Mouse (Mus musculus): ENCODE results near the gene Wnt6. TPM values are rescaled to one million over a fixed set of nuclear protein-coding genes. Genes with fewer than 3 reads are reported as not detected.

Gene Wnt6
- polyA plus RNA-seq, 1 experiment from 2014 or later: 0.13 TPM

- Histone ChIP-seq H3K4me1 (replicated peaks) (peaks cover 28% of the 10 kb centered on the region), H3K27ac (no peak overlapping the region), H3K9ac (no peak overlapping the region), H3K27me3 (peaks cover 100% of the 10 kb centered on the region), H3K9me3 (replicated peaks) (no peaks in the 10 kb centered on the region), H3K36me3 (no peaks in the 10 kb centered on the region), H3K4me2 (peak overlapping the region; percentile 53), H3K4me3 (peak overlapping the region; percentile 34)
- 1% methylated on average over 37 of the region's 38 CpGs for WGBS
- 0 out of 2 replicates have a peak, but pooled peaks have one; percentile 15 for ATAC-seq (replicated peaks; ENCODE audit: insufficient number of reproducible peaks, insufficient read depth, low FRiP score, low read depth)
These were observed 22.9 kb downstream of the Wnt6 start for GRCm38 (mm10) chr1:74794487-74795144.

- WGBS: 4% methylated on average over 8 of the region's 11 CpGs
These were observed 23.4 kb downstream of the Wnt6 start for GRCm38 (mm10) chr1:74795145-74795529.

GRCm38 (mm10) chr1:74797459-74797858, 25.8 kb downstream of the Wnt6 start:
- H3K27ac ChIP-seq: no peak overlapping the region
- H3K9ac ChIP-seq: no peak overlapping the region
- ATAC-seq (replicated peaks; ENCODE audit: insufficient number of reproducible peaks, insufficient read depth, low FRiP score, low read depth): no peak
- no peak overlapping the region for H3K4me2 ChIP-seq
- WGBS: 23% methylated on average over 5 of the region's 5 CpGs
- no peaks in the 10 kb centered on the region for H3K36me3 ChIP-seq
- H3K4me3 ChIP-seq: no peak overlapping the region
- H3K4me1 ChIP-seq (replicated peaks): peaks cover 25% of the 10 kb centered on the region
- H3K9me3 ChIP-seq (replicated peaks): no peaks in the 10 kb centered on the region
- H3K27me3 ChIP-seq: peaks cover 98% of the 10 kb centered on the region

More at GRCm38 (mm10) chr1:74795145-74795529, 23.4 kb downstream of the Wnt6 start:
- Histone ChIP-seq H3K4me1 (replicated peaks) (peaks cover 28% of the 10 kb centered on the region), H3K27ac (no peak overlapping the region), H3K36me3 (no peaks in the 10 kb centered on the region), H3K9me3 (replicated peaks) (no peaks in the 10 kb centered on the region), H3K4me2 (peak overlapping the region; percentile 53), H3K9ac (no peak overlapping the region), H3K27me3 (peaks cover 100% of the 10 kb centered on the region), H3K4me3 (peak overlapping the region; percentile 34)
- no peak for ATAC-seq (replicated peaks; ENCODE audit: insufficient number of reproducible peaks, insufficient read depth, low FRiP score, low read depth)

GRCm38 (mm10) chr1:74800424-74800888, 28.8 kb downstream of the Wnt6 start:
- Histone ChIP-seq H3K9ac (no peak overlapping the region), H3K9me3 (replicated peaks) (no peaks in the 10 kb centered on the region), H3K4me2 (peak overlapping the region; percentile 53), H3K27me3 (peaks cover 98% of the 10 kb centered on the region), H3K36me3 (no peaks in the 10 kb centered on the region), H3K4me3 (peak overlapping the region; percentile 27), H3K4me1 (replicated peaks) (peaks cover 23% of the 10 kb centered on the region), H3K27ac (no peak overlapping the region)
- no peak for ATAC-seq (replicated peaks; ENCODE audit: insufficient number of reproducible peaks, insufficient read depth, low FRiP score, low read depth)
- WGBS: under 1% methylated on average over 29 of the region's 29 CpGs

GRCm38 (mm10) chr1:74801631-74802140, 30.0 kb downstream of the Wnt6 start:
- Histone ChIP-seq H3K27ac (no peak overlapping the region), H3K4me3 (no peak overlapping the region), H3K9ac (no peak overlapping the region), H3K27me3 (peaks cover 98% of the 10 kb centered on the region), H3K4me2 (no peak overlapping the region), H3K36me3 (no peaks in the 10 kb centered on the region), H3K9me3 (replicated peaks) (no peaks in the 10 kb centered on the region), H3K4me1 (replicated peaks) (peaks cover 30% of the 10 kb centered on the region)
- WGBS: 25% methylated on average over 6 of the region's 6 CpGs
- ATAC-seq (replicated peaks; ENCODE audit: insufficient number of reproducible peaks, insufficient read depth, low FRiP score, low read depth): no peak

- no peak overlapping the region for H3K27ac ChIP-seq
- peaks cover 98% of the 10 kb centered on the region for H3K27me3 ChIP-seq
- H3K4me3 ChIP-seq: peak overlapping the region; percentile 48
- H3K9me3 ChIP-seq (replicated peaks): no peaks in the 10 kb centered on the region
- peak overlapping the region; percentile 32 for H3K9ac ChIP-seq
- ATAC-seq (replicated peaks; ENCODE audit: insufficient number of reproducible peaks, insufficient read depth, low FRiP score, low read depth): peak; percentile 36; the same call in 1 of the 2 replicates
- H3K4me1 ChIP-seq (replicated peaks): peaks cover 40% of the 10 kb centered on the region
- under 1% methylated on average over 57 of the region's 57 CpGs for WGBS
- H3K36me3 ChIP-seq: no peaks in the 10 kb centered on the region
- H3K4me2 ChIP-seq: peak overlapping the region; percentile 86
These were observed 31.3 kb downstream of the Wnt6 start for GRCm38 (mm10) chr1:74802795-74803656.

GRCm38 (mm10) chr1:74804211-74804870, 32.6 kb downstream of the Wnt6 start:
- WGBS: 14% methylated on average over 10 of the region's 10 CpGs
- H3K9ac ChIP-seq: no peak overlapping the region
- no peaks in the 10 kb centered on the region for H3K36me3 ChIP-seq
- ATAC-seq (replicated peaks; ENCODE audit: insufficient number of reproducible peaks, insufficient read depth, low FRiP score, low read depth): no peak
- H3K9me3 ChIP-seq (replicated peaks): no peaks in the 10 kb centered on the region
- H3K27ac ChIP-seq: no peak overlapping the region
- no peak overlapping the region for H3K4me2 ChIP-seq
- H3K4me1 ChIP-seq (replicated peaks): peaks cover 45% of the 10 kb centered on the region
- peaks cover 98% of the 10 kb centered on the region for H3K27me3 ChIP-seq
- H3K4me3 ChIP-seq: no peak overlapping the region

- H3K4me1 ChIP-seq (replicated peaks): peaks cover 43% of the 10 kb centered on the region
- H3K9ac ChIP-seq: no peak overlapping the region
These were observed 33.7 kb downstream of the Wnt6 start for GRCm38 (mm10) chr1:74805340-74805835.

GRCm38 (mm10) chr1:74805843-74806242, 34.2 kb downstream of the Wnt6 start:
- H3K9me3 ChIP-seq (replicated peaks): no peaks in the 10 kb centered on the region
- H3K9ac ChIP-seq: no peak overlapping the region
- H3K4me1 ChIP-seq (replicated peaks): peaks cover 39% of the 10 kb centered on the region
- peak overlapping the region; percentile 57; the same call in 1 of the 2 replicates for H3K4me2 ChIP-seq
- ATAC-seq (replicated peaks; ENCODE audit: insufficient number of reproducible peaks, insufficient read depth, low FRiP score, low read depth): no peak
- no peak overlapping the region for H3K4me3 ChIP-seq
- H3K27ac ChIP-seq: no peak overlapping the region
- H3K36me3 ChIP-seq: no peaks in the 10 kb centered on the region
- WGBS: 26% methylated on average over 5 of the region's 5 CpGs
- peaks cover 95% of the 10 kb centered on the region for H3K27me3 ChIP-seq

More at GRCm38 (mm10) chr1:74805340-74805835, 33.7 kb downstream of the Wnt6 start:
- Histone ChIP-seq H3K36me3 (no peaks in the 10 kb centered on the region), H3K4me3 (no peak overlapping the region), H3K27me3 (peaks cover 98% of the 10 kb centered on the region), H3K9me3 (replicated peaks) (no peaks in the 10 kb centered on the region), H3K4me2 (no peak overlapping the region), H3K27ac (no peak overlapping the region)
- 25% methylated on average over 4 of the region's 4 CpGs for WGBS
- no peak for ATAC-seq (replicated peaks; ENCODE audit: insufficient number of reproducible peaks, insufficient read depth, low FRiP score, low read depth)

GRCm38 (mm10) chr1:74806360-74807311, 34.9 kb downstream of the Wnt6 start:
- no peaks in the 10 kb centered on the region for H3K9me3 ChIP-seq (replicated peaks)
- peak overlapping the region; percentile 57 for H3K4me2 ChIP-seq
- peak; percentile 24; the same call in 1 of the 2 replicates for ATAC-seq (replicated peaks; ENCODE audit: insufficient number of reproducible peaks, insufficient read depth, low FRiP score, low read depth)
- no peak overlapping the region for H3K27ac ChIP-seq
- WGBS: 1% methylated on average over 37 of the region's 38 CpGs
- H3K36me3 ChIP-seq: no peaks in the 10 kb centered on the region
- peak overlapping the region; percentile 33 for H3K4me3 ChIP-seq
- peaks cover 39% of the 10 kb centered on the region for H3K4me1 ChIP-seq (replicated peaks)
- H3K27me3 ChIP-seq: peaks cover 96% of the 10 kb centered on the region
- peak overlapping the region; percentile 6; the same call in 1 of the 2 replicates for H3K9ac ChIP-seq
